Mouse (Mus musculus) liver, postnatal 0 days (tissue): Measurements from ENCODE around the gene Capzb.

ENCODE experiments used
- CTCF ChIP-seq: sonication (generic); IDR thresholded peaks from 2 replicates; pipeline ENCODE4 v1.5.1; 2016; ENCODE audit warnings: antibody characterized with exemption, low read depth
- EP300 ChIP-seq: IDR thresholded peaks from 2 replicates; pipeline ENCODE4 v1.6.1; 2016; ENCODE audit warnings: antibody characterized with exemption, low read depth, mild to moderate bottlenecking

DNA sequence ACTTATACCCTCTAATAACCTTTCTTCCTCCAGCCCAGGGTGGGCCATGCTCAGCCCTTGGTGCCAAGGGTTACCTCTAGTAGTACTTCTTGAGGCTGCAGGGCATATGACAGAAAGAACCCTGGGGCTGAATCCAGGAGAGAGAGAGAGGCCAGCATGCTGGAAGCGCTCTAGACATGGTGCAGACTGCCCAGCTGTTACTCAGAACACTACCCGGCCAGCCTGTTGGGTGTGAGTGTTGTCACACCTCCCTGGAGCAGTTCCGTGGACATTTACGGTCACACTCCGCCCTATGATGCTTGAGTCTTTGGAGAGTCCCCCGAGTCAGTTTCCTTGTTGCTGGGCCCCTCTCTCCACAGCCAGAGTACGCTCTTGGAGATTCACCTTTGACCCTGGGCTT, 55.3 kb downstream of the Capzb start:
- TF ChIP-seq CTCF (no peak), EP300 (no peak)
